ENCODE assay signal across 27 mouse cellular contexts in genomic region chr19:6005541-6005940, GRCm38 (mm10). TPM values are rescaled to one million over a fixed set of nuclear protein-coding genes. Genes with fewer than 3 reads are reported as not detected.
"Had no signal": no experiment of that assay in that cellular context is flagged by ENCODE, and none has a peak within 500 bp of the region (broad histone marks: within the 10 kb centered on the region; RNA-seq: fewer than 3 reads in every experiment).

No protein-coding gene starts in this region.

- H3K27ac ChIP-seq: limb, embryonic 15.5 days; liver, embryonic 14.5 days; lung, embryonic 15.5 days had no signal

- ATAC-seq: liver, postnatal 0 days had no signal

- H3K27me3 ChIP-seq: limb, embryonic 15.5 days; lung, embryonic 15.5 days had no signal

- H3K9ac ChIP-seq: limb, embryonic 15.5 days; liver, embryonic 14.5 days; liver, postnatal 0 days; lung, embryonic 15.5 days had no signal

- H3K9me3 ChIP-seq: limb, embryonic 15.5 days; lung, embryonic 15.5 days had no signal

- H3K4me3 ChIP-seq: limb, embryonic 15.5 days; lung, embryonic 15.5 days had no signal

- H3K4me1 ChIP-seq: lung, embryonic 15.5 days had no signal

- DNase-seq: kidney, adult 18-20 months; kidney, postnatal 10 days; kidney, postnatal 36 days; liver, postnatal 0 days; lung, postnatal 14 days; lung, postnatal 4 days; midbrain, embryonic 14.5 days; thymus, adult 18-20 months; thymus, postnatal 36 days had no signal

- H3K4me2 ChIP-seq: limb, embryonic 15.5 days; liver, embryonic 11.5 days; lung, embryonic 15.5 days; midbrain, embryonic 11.5 days had no signal

RNA-seq across cellular contexts. Expression of gene Slc22a20, which starts 19.6 kb away (rescaled TPM):
- total RNA-seq: layer of hippocampus, adult 18-20 months; layer of hippocampus, postnatal 14 days; left cerebral cortex, adult 8-10 months; left cerebral cortex, postnatal 25 days; megakaryocyte progenitor cell, adult 5-6 weeks; megakaryocyte-erythroid progenitor cell, adult 5-6 weeks; midbrain, postnatal 0 days had no signal
- polyA plus RNA-seq: kidney, embryonic 14.5 days; limb, embryonic 11.5 days; limb, embryonic 15.5 days; liver, embryonic 11.5 days; lung, embryonic 15.5 days; midbrain, embryonic 11.5 days; midbrain, embryonic 14.5 days; midbrain, postnatal 0 days; neural tube, embryonic 11.5 days; neural tube, embryonic 14.5 days; spleen, adult 2 months; stomach, embryonic 16.5 days had no signal
